Mouse (Mus musculus) thymus, postnatal 36 days (tissue): ENCODE measurements around the gene Tnn.

Experiments used
- DNase-seq, 2 experiments: peaks; one replicate each; pipeline ENCODE4 v3.0.0; 2022; ENCODE audit warnings: mixed read lengths in 2 of 2

The Tnn gene

DNA sequence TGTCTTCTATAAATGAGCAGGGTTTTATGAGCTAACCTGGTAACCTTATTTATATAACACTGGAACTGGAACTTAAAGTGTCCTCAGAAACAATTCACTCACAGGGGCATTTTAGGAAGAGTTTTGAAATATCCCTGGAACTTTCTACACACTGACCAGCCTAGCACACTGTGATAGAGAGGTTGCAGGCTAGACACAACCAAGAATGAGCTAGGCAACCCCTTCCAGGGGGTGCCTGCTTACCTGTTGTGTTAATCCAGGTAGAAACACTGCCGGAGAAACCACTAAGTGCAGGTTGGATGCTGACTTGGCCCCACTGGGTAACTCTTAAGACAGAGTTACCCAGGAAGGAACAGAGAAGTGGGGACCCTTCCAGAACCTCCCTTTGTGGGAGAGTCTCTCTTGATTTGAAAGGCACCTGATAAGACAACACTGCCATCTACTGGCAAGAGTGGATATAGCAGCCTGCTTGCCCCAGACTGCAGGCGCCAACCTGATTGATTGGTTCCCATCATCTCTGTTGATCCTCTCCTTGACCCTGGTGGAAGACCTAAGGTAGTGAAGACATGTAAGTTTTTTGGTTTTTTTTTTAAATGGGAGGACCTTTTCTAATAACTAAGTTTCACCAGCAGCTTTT is 72.5 kb downstream of the Tnn start:
- DNase-seq = peak; percentile 77 to 83

GRCm38 (mm10) chr1:160078882-160079661 is 74.3 kb downstream of the Tnn start:
- DNase-seq = peak; percentile 59 to 71

DNA sequence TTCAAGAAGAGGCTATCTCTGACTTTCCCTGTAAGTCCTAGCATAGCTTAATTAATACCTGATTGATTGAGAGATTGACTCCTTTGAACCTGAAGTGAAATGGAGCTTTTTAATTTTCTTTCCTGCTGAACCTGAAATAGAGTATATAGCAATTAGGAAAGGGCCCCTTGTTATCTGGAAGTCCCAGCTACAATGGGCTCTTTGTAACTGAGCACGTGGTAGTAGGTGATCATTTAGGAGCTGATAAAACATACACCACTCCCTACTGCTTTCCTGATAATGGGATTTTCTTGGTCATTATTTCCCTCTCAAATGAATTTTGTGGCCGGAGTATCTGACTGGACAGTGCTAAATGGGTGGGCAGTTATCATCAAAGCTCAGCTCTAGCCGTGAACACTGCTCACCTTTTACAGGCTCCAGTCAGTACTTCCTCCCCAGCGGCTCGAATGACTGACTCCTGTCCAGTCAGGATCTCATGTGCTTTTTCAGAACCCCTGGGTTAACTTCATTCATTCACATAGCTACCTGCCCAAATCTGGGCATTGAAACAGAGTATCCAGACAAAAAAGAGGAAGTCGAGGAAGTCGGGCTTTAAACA is 88.7 kb downstream of the Tnn start:
- no peak for DNase-seq

DNA sequence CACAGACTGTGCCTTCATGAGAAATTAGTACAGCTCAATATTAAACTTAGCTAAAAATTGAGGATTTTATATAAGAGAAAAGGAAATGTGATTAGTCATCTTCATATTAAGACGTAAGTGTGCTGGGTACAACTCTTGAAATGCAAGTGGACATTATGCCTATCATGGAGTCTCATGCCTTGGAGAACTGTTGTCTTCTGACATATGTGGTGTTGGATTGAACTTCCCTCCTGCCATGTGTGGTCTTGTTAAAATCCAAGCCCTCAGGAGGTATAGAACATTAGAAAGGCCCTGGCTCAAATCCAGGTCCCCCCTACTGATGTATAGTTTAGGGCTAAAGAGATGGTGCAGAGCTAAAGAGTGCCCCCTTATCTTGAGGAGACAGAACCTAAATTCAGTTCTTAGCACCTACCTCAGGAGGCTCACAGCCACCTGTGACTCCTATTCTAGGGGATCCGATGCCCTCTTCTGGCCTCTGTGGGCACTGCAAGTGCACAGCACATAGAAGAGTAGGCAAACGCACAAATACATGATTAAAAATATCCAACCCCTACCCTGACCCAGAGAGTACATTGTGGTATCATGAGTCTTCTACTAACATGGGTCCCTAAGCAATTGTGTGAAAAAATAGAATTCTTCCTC is 91.5 kb downstream of the Tnn start:
- peak; percentile 72 to 79 for DNase-seq

DNA sequence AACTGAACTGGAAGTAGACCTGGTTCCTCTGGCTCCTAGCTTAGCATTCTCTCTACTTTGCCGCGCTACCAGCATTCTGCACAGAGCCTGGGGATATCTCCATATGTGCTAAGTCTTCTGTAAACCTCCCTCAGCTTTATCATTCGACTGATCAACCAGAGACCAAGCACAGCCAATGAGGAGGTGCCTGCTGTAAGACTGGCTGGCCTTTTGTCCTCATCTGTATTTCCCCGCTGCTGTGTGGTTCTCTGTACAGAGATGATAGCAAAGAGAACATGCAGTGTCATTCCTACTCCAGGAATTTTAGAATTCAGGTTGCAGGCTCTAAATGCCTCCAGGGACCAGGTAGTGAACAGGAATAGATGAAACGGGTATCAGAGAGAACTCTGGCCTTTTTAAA is 92.1 kb downstream of the Tnn start:
- no peak for DNase-seq

GRCm38 (mm10) chr1:160060542-160060941 is 92.8 kb downstream of the Tnn start:
- DNase-seq = no peak

GRCm38 (mm10) chr1:160059908-160060307 is 93.5 kb downstream of the Tnn start:
- DNase-seq = no peak

GRCm38 (mm10) chr1:160057657-160058056 is 95.7 kb downstream of the Tnn start:
- no peak for DNase-seq

GRCm38 (mm10) chr1:160054366-160055078 is 98.9 kb downstream of the Tnn start:
- DNase-seq = no peak

- DNase-seq = peak in 1 of 2 experiments; percentile 22
These were observed 99.7 kb downstream of the Tnn start for GRCm38 (mm10) chr1:160053510-160054305.

DNA sequence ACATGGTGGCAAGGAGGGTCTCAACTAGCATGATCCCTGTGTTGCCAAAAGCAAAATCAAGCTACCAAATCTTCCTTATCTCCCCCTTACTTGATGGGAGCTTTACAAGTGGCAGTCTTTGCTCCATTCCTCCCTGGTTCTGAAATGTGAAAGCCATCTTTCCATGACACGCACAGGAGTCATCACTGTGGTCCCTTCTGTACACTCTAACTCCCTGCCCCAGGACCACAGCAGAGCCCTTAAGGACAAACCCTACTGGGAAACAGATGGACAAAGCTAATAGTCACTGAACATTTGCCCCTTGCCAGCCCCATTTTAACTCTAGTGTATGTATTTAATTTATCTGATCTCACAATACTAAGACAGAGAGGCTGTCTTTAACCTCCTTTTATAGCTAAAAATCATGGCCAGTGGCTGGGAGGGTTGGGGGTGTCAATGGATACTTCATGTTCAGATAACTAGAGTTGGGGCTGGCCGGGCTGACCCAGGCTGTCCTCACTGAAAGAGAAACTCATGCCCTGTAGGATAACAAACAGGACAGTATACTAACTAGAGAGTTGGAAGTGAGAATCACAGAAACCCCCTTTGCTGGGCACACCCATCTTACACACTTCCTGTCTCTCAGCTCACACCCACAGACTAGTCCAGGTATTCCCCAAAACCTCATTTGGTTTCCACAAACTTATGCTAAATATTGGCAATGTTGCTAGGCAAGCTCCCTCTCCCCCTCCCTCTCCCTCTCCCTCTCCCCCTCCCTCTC is 100.6 kb downstream of the Tnn start:
- no peak for DNase-seq

GRCm38 (mm10) chr1:160050898-160051297 is 102.5 kb downstream of the Tnn start:
- no peak for DNase-seq

GRCm38 (mm10) chr1:160049131-160049880 is 104.1 kb downstream of the Tnn start:
- no peak for DNase-seq

DNA sequence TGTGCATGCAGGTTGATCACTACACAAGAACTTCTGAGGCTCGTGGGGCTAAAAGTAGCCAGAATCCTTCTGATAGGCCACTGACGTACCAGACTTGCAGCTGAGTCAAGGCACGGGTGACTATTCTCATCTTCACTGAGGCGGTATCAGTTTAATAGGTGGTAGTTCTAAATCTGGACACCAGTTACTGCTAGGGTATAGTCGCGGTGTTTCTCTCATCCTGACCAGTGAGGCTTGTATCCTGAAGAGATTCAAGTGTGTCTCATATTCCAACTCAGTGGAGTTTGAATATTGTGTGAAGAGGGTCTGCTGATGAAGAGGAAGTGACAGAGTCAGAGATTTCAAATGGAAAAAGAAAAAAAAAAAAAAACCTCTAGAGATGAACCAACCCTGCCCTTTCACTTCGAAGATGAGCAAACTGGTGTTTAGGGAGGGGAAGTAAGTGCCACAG is 105.9 kb downstream of the Tnn start:
- DNase-seq = no peak

DNA sequence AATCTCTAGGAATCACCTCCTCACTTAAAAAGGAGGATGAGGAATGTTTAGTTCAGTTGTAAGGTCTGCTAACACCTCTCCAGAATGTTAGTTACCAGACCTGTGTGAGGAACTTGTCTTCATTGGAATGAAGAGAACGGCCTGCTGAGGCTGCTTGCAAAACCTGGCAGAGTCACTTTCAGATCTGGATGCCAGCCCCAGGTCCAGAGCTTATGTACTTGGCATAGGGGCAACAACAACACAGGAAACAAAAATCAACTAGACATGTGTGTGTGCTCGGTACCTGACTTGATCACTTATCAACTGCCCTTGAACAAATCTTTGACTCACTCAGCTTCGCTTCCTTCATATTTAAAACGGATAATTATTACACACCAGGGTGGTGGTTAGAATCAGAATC is 106.6 kb downstream of the Tnn start:
- DNase-seq = no peak

- DNase-seq = no peak
These were observed 107.4 kb downstream of the Tnn start for GRCm38 (mm10) chr1:160045971-160046370.

- no peak for DNase-seq
These were observed 108.2 kb downstream of the Tnn start for GRCm38 (mm10) chr1:160045056-160045715.

DNA sequence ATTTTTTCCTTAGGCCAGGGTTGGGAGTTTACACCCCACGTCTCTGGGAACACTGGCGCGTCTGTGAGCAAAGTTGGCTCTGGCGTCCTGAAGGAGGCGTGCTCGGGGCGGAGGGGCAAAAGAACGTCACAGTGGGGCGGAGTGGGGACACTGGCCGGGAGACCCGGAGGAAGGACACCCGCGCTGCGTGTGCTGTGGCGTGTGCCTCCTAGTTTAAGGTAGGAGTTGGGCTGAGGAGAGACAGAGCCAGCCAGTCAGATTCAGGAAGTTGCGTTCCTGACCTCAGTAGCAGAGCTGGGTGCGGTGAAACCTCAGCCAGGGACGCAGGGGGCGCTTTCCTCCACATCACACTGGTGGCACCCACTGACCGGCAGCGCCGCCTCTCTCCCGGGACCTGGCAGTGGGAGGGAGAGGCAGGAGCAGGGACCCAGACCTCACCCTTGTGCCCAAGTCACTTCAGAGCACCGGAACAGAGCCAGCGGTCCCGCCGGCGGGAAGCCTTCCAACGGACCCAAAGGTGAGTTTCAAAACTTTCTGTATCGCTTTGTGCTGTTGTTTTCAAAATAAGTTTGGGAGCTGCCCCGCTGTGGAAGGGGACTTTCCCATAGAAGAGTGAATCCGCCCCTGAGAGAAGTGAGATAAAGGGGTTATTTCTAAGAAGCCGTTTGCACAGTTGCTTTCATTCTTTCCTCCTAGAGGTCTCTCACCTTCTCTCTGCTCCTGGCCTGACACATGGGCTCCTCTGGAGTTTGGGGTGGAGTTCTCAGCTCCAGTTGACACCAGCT is 109.0 kb downstream of the Tnn start, which contains the start of gene 4930523C07Rik:
4930523C07Rik (plus strand) TSS at position 146 of the 785 bp plus-strand sequence.
- peak; percentile 89 for DNase-seq
